Mouse (Mus musculus): Measurements from ENCODE around the gene Nmd3. TPM values are rescaled to one million over a fixed set of nuclear protein-coding genes. Genes with fewer than 3 reads are reported as not detected.

Nmd3 gene
- total RNA-seq (2015; ENCODE audit: low replicate concordance), result 13.0 and 33.8 TPM in 2 replicates
- 12.8 and 26.2 TPM in 2 replicates for total RNA-seq (2017; ENCODE audit: low replicate concordance)

DNA sequence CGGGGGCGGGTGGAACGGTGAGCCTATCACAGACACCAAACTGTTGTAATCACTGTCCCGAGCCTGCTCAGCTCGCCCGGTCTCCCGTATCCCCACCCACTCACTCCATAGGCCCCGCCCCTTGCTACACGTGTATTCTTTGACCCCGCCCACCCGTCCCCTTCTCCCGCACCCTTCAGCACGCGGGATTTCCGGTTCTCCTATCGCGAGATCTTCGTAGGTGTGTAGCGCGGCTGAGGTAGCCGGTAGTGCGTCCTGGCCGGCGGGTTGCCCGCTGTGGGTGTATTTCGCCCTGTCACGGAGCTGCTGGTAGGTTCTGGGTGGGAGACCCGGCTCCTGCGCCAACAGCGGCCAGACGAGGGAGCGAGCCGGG lies at the start of gene Nmd3:
TSS of gene Nmd3 (plus strand) at position 172 of the 373 bp plus-strand sequence.
- peak; percentile 92 for ATAC-seq (replicated peaks; ENCODE audit: low FRiP score, poor library complexity, severe bottlenecking)

DNA sequence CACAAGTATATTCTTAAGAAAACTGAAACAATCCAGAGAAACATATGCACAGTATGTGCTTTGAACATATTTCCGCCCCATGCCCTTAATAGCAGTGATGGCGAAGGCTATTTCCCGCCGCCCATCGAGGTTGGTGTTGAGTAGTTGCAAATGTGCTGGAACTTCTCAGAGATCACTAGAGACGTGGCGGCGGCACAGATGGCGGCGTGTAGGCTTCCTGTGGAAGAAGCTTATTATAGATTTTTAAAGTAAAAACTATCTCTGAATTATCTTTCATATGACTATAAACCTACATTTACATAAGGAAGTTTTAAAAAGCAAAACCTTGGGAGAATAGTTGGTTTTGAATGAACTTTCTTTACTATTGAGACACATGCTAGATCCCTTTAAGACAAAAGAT lies 48.4 kb upstream of the Nmd3 start:
- no peak for ATAC-seq (replicated peaks; ENCODE audit: low FRiP score, poor library complexity, severe bottlenecking)

DNA sequence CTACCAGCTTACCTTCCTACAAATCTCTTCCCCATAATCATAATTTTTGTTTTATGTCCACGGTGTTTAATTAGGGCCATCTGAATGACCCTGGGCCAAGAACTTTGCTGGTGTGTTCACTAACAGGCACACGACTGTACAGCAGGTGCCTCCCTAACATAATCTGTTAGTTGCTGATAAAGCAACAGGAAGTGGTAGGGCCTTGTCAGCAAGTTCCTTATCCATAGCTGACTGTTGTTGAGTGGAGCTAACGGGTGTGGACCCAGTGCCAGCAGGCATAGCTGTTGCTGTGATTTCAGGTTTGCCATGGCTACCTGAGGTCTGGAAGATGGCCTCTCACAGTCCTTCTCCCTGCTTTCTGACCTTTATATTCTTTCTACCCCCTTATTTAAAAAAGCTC lies 47.6 kb upstream of the Nmd3 start:
- no peak for ATAC-seq (replicated peaks; ENCODE audit: low FRiP score, poor library complexity, severe bottlenecking)

DNA sequence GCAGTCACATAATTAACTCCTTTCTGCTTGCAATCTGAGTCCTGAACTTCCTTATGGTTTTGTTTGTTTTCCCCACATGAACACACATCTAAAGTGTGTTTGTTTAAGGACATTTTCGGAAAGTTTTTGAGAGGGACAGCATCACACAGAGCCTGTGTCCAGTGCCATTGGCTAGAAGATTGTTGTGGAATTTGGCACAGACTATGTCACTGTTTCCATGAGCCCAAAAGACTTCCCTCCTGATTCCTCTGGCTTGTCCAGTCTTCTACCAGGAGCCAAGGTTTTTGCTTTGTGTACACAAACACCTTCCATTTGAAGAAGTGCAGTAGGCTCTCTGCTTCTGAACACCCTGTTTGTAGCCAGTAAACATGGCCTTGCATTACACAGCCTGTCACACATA lies 32.0 kb upstream of the Nmd3 start:
- ATAC-seq (replicated peaks; ENCODE audit: low FRiP score, poor library complexity, severe bottlenecking), result no peak

DNA sequence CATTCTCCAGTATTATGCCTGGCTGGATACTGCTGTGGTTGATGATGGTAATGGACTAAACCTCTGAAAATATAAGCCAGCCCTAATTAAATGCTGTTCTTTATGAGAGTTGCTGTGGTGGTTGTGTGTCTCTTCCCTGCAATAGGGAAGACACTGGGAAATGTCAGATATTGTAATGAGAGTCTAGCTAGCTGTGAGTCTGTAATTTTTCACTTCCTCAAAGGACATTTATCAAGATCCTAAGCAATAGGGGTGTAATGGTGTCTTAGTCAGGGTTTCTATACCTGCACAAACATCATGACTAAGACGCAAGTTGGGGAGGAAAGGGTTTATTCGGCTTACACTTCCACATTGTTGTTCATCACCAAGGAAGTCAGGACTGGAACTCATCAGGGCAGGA lies 30.8 kb upstream of the Nmd3 start:
- no peak for ATAC-seq (replicated peaks; ENCODE audit: low FRiP score, poor library complexity, severe bottlenecking)

DNA sequence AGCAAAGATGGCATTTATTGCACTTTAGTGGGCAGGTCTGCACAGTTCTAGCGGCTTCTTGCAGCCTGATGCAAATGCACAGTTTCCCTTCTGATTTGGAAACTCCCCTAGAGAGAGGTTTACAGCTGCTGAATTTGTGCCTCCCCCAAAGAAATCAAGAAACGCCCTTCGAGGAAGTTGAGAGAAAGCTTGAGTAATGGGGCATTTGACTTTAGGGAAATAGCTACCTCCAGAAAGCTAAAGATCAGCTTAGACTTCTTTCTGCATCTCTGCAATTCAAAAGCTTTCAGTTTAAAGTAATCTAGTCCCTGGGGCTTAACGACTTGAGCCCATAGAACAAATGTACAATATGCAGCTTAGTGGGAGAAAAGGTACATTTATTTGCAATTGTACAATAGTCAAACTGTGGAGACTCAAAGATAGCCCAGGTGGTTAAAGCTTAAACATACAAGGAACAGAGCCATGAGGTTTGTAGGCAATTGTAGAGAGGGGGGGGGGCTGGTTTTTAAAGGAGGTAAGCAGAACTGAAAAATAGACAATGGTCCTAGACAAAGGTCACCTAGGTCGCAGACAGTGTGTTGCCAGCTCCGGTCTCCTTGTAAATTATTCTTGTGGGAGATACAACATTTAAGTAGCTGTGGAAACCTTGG lies 21.8 kb upstream of the Nmd3 start:
- no peak for ATAC-seq (replicated peaks; ENCODE audit: low FRiP score, poor library complexity, severe bottlenecking)

DNA sequence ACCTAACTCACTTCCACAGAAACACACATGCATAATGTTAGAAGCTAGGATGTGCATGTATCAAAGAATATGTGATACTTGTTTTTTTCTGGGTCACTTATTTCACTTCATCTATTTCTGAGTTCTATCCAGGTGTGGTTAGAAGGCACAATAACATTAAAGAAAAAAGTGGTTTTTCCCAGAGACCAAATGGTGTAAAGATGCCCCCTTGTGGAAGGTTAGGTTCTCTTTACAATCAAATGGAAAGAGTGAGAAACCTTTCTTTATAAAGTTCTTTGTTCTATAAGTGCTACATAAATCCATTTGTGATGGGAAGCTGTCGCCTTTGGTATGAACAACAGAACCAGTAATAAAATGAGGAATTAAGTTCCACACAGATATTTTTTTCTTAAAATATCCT lies 19.9 kb upstream of the Nmd3 start:
- ATAC-seq (replicated peaks; ENCODE audit: low FRiP score, poor library complexity, severe bottlenecking), result no peak

DNA sequence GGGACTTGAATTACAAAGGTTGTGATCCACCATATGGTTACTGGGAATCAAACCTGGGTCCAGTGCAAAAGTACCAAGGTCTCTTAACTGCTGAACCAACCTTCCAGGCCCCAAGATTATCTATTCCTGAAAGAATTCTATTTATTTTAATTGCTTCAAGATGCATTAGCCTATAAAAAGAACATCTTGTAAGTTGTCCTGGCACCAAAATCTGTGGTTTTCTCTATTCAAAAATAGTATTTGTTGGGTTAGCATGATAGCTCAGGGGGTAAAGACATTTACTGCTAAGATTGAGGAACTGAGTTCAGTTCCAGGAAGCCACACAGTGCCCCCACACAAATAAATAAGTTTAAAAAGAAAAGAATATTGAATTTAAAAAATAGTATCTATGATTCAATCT lies 19.4 kb upstream of the Nmd3 start:
- ATAC-seq (replicated peaks; ENCODE audit: low FRiP score, poor library complexity, severe bottlenecking), result no peak

DNA sequence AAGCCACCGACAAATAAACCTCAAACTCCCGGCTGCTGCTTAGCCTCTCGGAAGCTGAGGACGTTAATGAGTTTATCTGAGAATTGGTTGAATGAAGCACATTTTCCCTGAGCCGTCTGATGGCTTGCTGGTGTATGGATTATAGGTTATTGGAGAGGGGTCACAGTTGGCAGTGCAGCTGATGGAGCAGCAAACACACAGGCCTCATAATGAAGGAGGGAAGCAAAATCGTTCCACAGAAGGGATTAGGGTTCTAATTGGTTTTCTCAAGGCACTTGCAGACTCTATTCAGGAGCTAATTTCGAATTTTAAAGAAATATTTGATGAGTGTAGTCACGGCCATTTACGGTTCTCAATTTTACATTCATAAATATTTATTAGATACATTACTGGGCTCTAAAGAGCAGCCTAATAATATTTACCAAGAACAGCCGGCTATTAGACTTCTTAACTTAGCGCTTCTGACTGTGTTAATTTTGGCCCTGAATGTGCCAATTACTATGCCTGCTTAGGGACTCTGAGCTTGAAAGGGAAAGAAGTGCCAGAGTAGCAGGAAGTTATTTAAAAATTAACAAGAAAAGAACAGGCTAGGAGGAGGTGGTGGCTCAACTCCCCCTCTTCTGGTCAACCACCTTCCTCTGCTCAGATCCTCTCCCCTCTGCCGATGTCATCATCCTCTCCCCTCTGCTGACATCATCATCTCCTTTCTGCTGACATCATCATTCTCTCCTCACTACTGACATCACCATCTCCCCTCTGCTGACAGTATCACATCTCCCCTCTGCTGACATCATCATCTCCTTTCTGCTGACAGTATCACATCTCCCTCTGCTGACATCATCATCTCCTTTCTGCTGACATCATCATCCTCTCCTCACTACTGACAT lies 12.5 kb upstream of the Nmd3 start:
- ATAC-seq (replicated peaks; ENCODE audit: low FRiP score, poor library complexity, severe bottlenecking), result no peak

DNA sequence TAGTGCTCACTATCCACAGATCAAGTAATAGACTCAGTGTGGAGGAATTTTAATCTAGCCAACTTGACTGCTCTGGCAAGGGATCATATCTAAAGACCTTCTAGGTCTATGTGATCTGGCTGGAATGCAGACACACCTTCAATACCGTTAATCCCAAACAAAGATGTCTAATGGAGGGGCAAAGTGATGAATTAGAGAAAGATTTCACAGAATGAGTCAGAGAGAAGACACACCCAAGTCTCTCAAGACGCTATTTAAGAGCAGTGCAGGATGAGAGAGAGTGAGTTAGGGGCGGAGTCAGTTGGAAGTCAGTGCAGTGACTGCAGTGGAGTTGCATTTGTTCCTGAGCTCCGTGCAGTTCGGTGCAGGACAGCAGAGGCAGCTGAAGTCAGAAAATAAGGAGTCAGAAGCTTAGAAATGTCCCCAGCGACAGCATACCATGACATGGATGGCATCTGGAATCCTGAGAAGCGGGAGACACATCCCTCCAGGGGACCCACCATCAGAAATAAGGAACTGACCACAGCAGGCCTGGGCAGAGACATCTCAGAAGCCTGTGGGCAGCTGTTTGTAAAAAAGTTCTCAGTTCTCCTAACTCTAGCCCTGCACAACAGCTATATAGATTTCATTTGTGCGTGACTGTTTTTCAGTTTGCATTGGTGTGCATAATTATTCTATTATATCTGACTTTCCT lies 9.7 kb upstream of the Nmd3 start:
- ATAC-seq (replicated peaks; ENCODE audit: low FRiP score, poor library complexity, severe bottlenecking), result no peak

DNA sequence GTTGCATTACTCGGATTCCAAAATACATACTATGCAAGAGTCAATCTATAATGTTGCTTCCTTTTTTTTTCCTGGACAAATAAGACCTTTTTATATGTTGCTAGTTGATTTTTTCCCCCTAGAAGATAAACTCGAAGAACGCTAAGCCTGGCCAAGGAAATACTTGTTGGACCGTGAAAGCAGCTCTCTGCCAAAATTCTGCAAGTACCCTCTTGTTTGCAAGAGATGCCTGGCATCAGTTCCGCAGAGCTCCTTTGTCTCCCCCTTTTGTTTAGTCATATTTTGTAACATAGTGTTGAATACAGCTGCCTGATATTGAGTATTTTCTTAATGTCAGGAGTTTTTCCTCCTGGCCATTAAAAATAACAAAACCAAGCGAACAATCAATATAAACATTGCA lies 4.3 kb upstream of the Nmd3 start:
- ATAC-seq (replicated peaks; ENCODE audit: low FRiP score, poor library complexity, severe bottlenecking), result no peak

DNA sequence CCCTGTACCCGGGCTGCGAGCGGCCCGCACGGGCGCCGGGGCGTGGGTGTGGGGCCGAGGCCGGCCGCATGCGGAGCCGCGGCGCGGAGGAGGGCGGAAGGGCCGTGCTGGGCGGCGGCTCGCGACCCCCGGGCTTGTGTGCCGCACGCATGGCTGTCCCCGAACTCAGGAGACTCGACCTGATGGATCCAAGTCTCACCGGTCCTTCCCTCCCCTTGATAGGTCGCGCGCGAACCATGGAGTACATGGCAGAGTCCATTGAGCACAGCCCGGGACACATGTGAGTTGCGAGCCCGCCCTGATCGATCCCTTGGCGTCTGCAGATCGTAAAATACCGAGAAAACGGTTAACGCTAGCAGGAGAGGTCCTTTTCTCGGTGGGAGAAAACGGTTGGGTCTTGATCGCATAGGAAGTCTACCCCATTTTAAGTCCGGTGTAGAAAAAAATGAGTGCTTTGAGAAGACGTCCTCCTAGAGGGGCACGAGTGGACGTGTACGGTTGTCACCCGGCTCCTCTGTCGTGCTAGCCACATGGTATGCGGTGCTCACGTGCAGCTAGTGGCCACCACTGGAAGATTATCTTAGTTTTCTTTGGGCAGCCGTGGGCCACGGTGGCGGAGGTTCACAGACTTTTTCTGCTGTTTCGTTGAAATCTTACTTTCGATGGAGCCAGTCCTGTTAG lies 542 bp downstream of the Nmd3 start:
- ATAC-seq (replicated peaks; ENCODE audit: low FRiP score, poor library complexity, severe bottlenecking), result peak; percentile 68

DNA sequence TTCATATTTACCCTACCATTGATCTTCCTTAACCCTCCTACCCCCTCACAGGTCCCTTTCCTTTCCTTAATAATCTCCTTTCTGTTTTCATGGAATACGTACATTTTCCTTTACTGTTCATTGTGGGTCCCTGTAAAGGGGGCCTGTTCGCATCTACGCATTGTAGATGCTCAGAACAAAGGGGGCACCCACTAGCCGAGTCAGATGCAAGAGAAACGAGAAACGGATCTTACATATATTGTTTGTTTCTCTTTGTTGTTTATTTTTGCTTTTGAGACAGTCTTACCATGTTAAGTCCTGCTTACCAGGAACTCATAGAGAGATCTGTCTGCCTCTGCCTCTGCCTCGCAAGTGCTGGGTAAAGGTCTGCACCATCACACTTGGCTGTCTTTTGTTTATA lies 1.4 kb downstream of the Nmd3 start:
- no peak for ATAC-seq (replicated peaks; ENCODE audit: low FRiP score, poor library complexity, severe bottlenecking)

DNA sequence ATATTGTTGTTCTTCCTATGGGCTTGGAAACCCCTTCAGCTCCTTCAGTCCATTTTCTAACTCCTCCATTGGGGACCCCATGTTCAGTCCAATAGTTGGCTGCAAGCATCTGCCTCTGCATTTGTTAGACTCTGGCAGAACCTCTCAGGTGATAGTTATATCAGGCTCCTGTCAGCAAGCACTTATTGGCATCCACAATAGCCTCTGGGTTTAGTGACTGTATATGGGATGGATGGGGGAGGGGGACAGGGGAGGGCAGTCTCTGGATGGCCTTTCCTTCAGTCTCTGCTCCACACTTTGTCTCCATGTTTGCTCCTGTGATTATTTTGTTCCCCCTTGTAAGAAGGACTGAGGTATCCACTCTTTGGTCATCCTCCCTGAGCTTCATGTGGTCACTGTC lies 9.1 kb downstream of the Nmd3 start:
- no peak for ATAC-seq (replicated peaks; ENCODE audit: low FRiP score, poor library complexity, severe bottlenecking)

DNA sequence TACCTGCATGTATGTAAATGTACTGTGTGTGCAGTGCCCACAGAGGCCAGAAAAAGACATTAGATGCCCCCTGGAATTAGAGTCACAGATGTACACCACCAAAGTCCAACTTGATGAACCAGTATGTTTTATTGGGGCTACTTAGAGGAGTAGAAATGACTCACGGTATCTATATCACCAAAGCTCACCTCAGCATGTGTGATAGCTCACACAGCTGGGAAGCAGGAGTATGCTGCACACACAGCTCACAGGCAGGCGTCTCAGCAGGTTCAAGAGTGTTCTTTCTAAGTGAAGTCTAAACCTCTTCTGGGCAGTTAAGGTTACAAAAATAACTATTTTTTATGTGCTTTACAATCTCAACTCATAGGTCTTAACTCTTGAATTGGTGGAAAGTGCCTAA lies 12.2 kb downstream of the Nmd3 start:
- no peak for ATAC-seq (replicated peaks; ENCODE audit: low FRiP score, poor library complexity, severe bottlenecking)

DNA sequence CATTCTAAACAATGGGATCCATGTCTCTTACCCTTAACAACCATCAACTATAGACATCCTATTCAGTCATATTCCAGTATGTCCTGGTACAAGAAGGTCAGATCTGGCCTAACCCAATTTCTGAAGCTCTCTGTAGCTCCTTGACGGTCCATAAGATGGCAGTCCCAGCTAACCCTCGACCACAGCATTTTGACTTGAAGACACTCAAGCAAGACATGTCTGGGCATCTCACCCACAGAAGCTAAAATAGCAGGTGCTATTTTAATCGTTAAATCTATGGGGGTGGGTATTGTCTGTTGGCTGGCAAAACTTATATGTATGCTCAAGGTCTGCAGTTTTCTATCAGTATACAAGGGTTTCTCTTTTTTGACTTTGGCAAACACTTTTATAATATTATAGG lies 33.4 kb downstream of the Nmd3 start:
- no peak for ATAC-seq (replicated peaks; ENCODE audit: low FRiP score, poor library complexity, severe bottlenecking)

DNA sequence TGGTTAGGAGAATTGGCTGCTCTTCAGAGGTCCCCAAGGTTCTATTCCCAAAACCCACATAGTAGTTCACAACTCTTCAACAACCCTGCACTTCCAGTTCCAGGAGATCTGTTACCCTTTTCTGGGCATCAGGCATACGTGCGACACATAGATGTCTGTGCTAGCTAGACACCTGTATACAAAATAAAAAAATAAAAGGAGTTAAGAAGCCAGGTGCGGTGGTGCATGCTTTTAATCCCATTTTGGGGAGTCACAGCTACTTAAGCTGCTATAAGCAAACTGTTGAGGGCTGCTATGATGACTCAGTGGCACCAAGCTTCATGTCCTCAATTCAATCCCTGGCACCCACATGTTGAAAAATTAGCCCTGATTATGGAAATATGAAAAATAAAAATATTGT lies 34.2 kb downstream of the Nmd3 start:
- ATAC-seq (replicated peaks; ENCODE audit: low FRiP score, poor library complexity, severe bottlenecking), result no peak

DNA sequence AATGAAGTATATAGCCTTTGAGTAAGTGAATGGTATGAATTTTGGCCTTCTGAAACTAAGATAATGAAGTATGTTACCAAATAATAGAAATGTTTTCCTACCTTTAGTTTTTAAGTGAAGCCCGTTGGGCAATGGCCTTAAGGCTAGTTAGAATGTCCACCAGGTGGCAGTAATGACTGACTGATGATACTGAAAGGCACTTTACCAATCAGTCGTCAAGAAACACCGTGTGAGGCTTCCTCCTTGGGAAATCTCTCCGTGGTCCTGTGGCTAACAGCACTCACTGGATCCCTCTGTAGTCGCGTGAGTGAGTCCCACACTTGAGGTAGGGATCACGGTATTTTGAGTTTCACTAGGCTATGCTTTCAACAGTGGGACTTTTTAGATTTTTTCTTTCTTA lies 34.7 kb downstream of the Nmd3 start:
- peak; percentile 72 for ATAC-seq (replicated peaks; ENCODE audit: low FRiP score, poor library complexity, severe bottlenecking)

DNA sequence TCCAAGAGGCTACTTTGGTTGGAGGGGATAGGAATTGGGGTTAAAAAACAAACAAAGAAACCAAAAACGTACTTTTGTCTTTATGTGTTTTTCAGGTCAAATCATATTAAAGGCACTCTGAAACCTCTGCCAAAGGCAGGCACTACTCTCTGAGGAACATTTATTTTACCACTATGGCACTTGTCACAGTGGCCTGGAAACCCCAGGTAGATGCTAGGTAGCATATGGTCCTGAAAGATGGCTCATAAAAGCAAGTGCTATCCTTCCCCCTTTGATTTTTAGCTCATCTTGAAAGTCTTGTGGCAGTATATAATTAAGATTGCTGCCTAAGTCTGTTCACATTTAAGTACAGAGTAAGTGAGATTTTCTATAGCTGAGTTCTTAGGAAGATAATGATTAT lies 35.7 kb downstream of the Nmd3 start:
- ATAC-seq (replicated peaks; ENCODE audit: low FRiP score, poor library complexity, severe bottlenecking), result no peak

DNA sequence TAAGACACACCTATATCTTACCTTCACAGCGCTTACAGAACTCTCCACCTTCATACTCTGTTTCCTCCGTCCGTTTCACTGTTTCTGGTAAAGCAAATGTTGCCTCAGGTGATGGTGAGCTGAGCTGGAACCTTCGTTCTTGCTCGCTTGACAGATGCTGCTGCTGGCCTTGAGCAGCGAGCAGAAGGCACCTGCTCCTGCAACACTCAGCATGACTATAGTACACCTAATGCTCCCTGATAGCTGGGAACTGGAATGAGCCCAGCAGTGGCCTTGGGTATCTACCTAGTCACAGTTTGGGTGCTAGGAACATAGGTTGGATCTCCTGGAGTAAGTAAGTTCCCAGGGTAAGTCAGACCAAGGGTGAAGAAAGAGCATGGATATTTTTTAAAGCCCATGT lies 38.3 kb downstream of the Nmd3 start:
- ATAC-seq (replicated peaks; ENCODE audit: low FRiP score, poor library complexity, severe bottlenecking), result no peak

Measured in erythroblast, adult 5-6 weeks (primary cell).